Mouse (Mus musculus) C2C12 (cell line): ENCODE results near the gene Fyn.

Experiments used
- CTCF ChIP-seq: IDR thresholded peaks from one replicate; pipeline ENCODE4 v1.5.1; 2011; ENCODE audit not compliant: control insufficient read depth, insufficient read depth, insufficient read length
- MYOG ChIP-seq: IDR thresholded peaks from one replicate; pipeline ENCODE4 v1.6.1; 2011; ENCODE audit not compliant: control insufficient read depth, insufficient read length; ENCODE audit errors: extremely low read depth

- TF ChIP-seq CTCF: no peak
- TF ChIP-seq MYOG: no peak
These were observed 132.9 kb downstream of the Fyn start for GRCm38 (mm10) chr10:39501571-39501970.
